Comparison of ENCODE assay signal across 8 mouse cellular contexts in genomic region chr7:143294690-143295355, GRCm38 (mm10).
A peak's percentile ranks its signal among the peaks of the same experiment; 100 is the strongest.
DNase-seq lines count a peak whose midpoint lies in the region; ATAC-seq lines count a peak whose summit lies in the region.

No protein-coding gene starts in this region.

- WGBS in intestine, embryonic 16.5 days = 44% methylated on average over 20 of the region's 20 CpGs
- 42% methylated on average over 20 of the region's 20 CpGs for WGBS in neural tube, embryonic 14.5 days

- peak overlapping the region; percentile 76 for H3K9ac ChIP-seq in intestine, embryonic 16.5 days (ENCODE audit: low read depth, low read length)
- H3K9ac ChIP-seq in neural tube, embryonic 14.5 days (replicated peaks; ENCODE audit: low read depth, low read length) = peak overlapping the region; percentile 70

- H3K27me3 ChIP-seq in intestine, embryonic 16.5 days (replicated peaks; ENCODE audit: control insufficient read depth, insufficient read depth, low read length) = no peaks in the 10 kb centered on the region
- H3K27me3 ChIP-seq in neural tube, embryonic 14.5 days (ENCODE audit: control insufficient read depth, insufficient read depth, low read length) = no peaks in the 10 kb centered on the region

- H3K4me3 ChIP-seq in intestine, embryonic 16.5 days (ENCODE audit: low read length) = peak overlapping the region; percentile 65
- H3K4me3 ChIP-seq in neural tube, embryonic 14.5 days (ENCODE audit: low read depth, low read length) = peak overlapping the region; percentile 53

- H3K36me3 ChIP-seq in intestine, embryonic 16.5 days (ENCODE audit: control insufficient read depth, insufficient read depth, low read length) = 0 out of 2 replicates have a peak, but pooled peaks cover 8% of the 10 kb centered on the region
- no peaks in the 10 kb centered on the region for H3K36me3 ChIP-seq in neural tube, embryonic 14.5 days (ENCODE audit: control insufficient read depth, insufficient read depth, low read length)

- H3K9me3 ChIP-seq in intestine, embryonic 16.5 days (ENCODE audit: control insufficient read depth, low read length) = peaks cover 6% of the 10 kb centered on the region; the same call in 1 of the 2 replicates
- H3K9me3 ChIP-seq in neural tube, embryonic 14.5 days (ENCODE audit: control insufficient read depth, low read length) = no peaks in the 10 kb centered on the region

- H3K4me1 ChIP-seq in intestine, embryonic 16.5 days (ENCODE audit: control insufficient read depth, insufficient read depth, low read length) = peaks cover 22% of the 10 kb centered on the region
- H3K4me1 ChIP-seq in neural tube, embryonic 14.5 days (ENCODE audit: control insufficient read depth, insufficient read depth, low read length) = peaks cover 19% of the 10 kb centered on the region

- ATAC-seq in intestine, embryonic 16.5 days = no peak
- no peak for ATAC-seq in neural tube, embryonic 14.5 days (ENCODE audit: low read depth)

- peak; percentile 27 for DNase-seq in adrenal gland, adult 2 months
- DNase-seq in adrenal gland, postnatal 14 days = no peak
- peak; percentile 15 for DNase-seq in retina, postnatal 1 day
- no peak for DNase-seq in retina, embryonic 14.5 days (ENCODE audit: low spot score)
- DNase-seq in layer of hippocampus, postnatal 36 days = no peak
- DNase-seq in spleen, postnatal 4 days (ENCODE audit: low spot score in 2 of 2) = no peak

- peak overlapping the region; percentile 83; the same call in 1 of the 2 replicates for H3K27ac ChIP-seq in intestine, embryonic 16.5 days (ENCODE audit: low read length)
- peak overlapping the region; percentile 70 for H3K27ac ChIP-seq in neural tube, embryonic 14.5 days (ENCODE audit: low read depth, low read length)

- H3K4me2 ChIP-seq in intestine, embryonic 16.5 days (ENCODE audit: low read depth, low read length) = peak overlapping the region; percentile 48
- peak overlapping the region; percentile 56 for H3K4me2 ChIP-seq in neural tube, embryonic 14.5 days (ENCODE audit: low read depth, low read length)

Comparison
In these comparisons a context has a peak if more than half of its experiments do, and no peak if none do; other contexts are left out.
1. DNase-seq: peak in adrenal gland, adult 2 months (single experiment) and retina, postnatal 1 day (single experiment); none in adrenal gland, postnatal 14 days (single experiment), retina, embryonic 14.5 days (single experiment), layer of hippocampus, postnatal 36 days (0 of 2) and spleen, postnatal 4 days (0 of 2).